ENCODE assay signal across 10 mouse cellular contexts in the genomic region with DNA sequence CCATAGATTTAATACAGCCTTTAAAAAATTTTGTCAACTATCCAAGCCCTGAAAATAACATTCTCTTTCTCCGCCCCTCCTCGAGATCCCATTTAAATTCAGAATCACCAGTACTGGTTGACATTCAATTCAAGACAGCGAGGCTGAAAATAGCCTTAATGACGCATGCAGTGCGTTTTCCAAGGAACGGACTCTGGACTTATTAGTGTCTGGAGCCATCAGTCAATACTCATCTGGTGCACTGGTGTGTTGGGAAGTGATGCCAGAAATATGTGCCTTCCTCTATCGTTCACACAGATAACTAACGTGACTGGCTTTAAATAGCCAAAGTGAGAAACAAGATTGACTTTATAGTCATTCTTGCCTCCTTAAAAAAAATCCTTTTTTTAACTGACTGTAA.
A peak's percentile ranks its signal among the peaks of the same experiment; 100 is the strongest.
DNase-seq lines count a peak whose midpoint lies in the region; ATAC-seq and TF ChIP-seq lines count a peak whose summit lies in the region.
"Had no signal": no experiment of that assay in that cellular context is flagged by ENCODE, and none has a peak within 500 bp of the region (broad histone marks: within the 10 kb centered on the region; RNA-seq: fewer than 3 reads in every experiment).

No protein-coding gene starts in this region.

- no peak overlapping the region; the same call in 1 of the 2 replicates for H3K27ac ChIP-seq in hindbrain, embryonic 13.5 days
- no peak overlapping the region for H3K27ac ChIP-seq in hindbrain, embryonic 10.5 days
- no peak overlapping the region for H3K27ac ChIP-seq in midbrain, postnatal 0 days (ENCODE audit: low read depth, low read length)
- no peak overlapping the region for H3K27ac ChIP-seq in midbrain, embryonic 13.5 days
- H3K27ac ChIP-seq in heart, embryonic 13.5 days (replicated peaks), result peak overlapping the region; percentile 78

- H3K27me3 ChIP-seq in hindbrain, embryonic 13.5 days, result no peaks in the 10 kb centered on the region
- no peaks in the 10 kb centered on the region for H3K27me3 ChIP-seq in hindbrain, embryonic 10.5 days (ENCODE audit: insufficient read depth, poor library complexity, severe bottlenecking)
- no peaks in the 10 kb centered on the region for H3K27me3 ChIP-seq in midbrain, postnatal 0 days (ENCODE audit: insufficient read depth, low read length)
- H3K27me3 ChIP-seq in midbrain, embryonic 13.5 days, result no peaks in the 10 kb centered on the region
- no peaks in the 10 kb centered on the region for H3K27me3 ChIP-seq in heart, embryonic 13.5 days (replicated peaks)

- no peak overlapping the region for H3K9ac ChIP-seq in hindbrain, embryonic 13.5 days
- H3K9ac ChIP-seq in midbrain, postnatal 0 days (replicated peaks; ENCODE audit: low read length, poor library complexity, severe bottlenecking), result no peak overlapping the region
- no peak overlapping the region for H3K9ac ChIP-seq in midbrain, embryonic 13.5 days (replicated peaks)
- no peak overlapping the region for H3K9ac ChIP-seq in heart, embryonic 13.5 days

- H3K36me3 ChIP-seq in hindbrain, embryonic 13.5 days, result no peaks in the 10 kb centered on the region
- H3K36me3 ChIP-seq in hindbrain, embryonic 10.5 days, result no peaks in the 10 kb centered on the region
- no peaks in the 10 kb centered on the region for H3K36me3 ChIP-seq in midbrain, postnatal 0 days (ENCODE audit: insufficient read depth, low read length)
- H3K36me3 ChIP-seq in midbrain, embryonic 13.5 days, result no peaks in the 10 kb centered on the region
- H3K36me3 ChIP-seq in heart, embryonic 13.5 days, result 0 out of 2 replicates have a peak, but pooled peaks cover 2% of the 10 kb centered on the region

- TF ChIP-seq CTCF in midbrain, postnatal 0 days (IDR thresholded peaks at IDR 0.05), result no peak

- no peak overlapping the region for H3K4me2 ChIP-seq in hindbrain, embryonic 13.5 days
- no peak overlapping the region for H3K4me2 ChIP-seq in midbrain, postnatal 0 days (ENCODE audit: low read depth, low read length, poor library complexity, severe bottlenecking)
- no peak overlapping the region for H3K4me2 ChIP-seq in midbrain, embryonic 13.5 days (replicated peaks)
- H3K4me2 ChIP-seq in heart, embryonic 13.5 days, result peak overlapping the region; percentile 27; the same call in 1 of the 2 replicates

- DNase-seq in hindbrain, embryonic 10.5 days (ENCODE audit: low spot score), result no peak
- peak; percentile 27 for DNase-seq in midbrain, postnatal 0 days (ENCODE audit: low spot score)
- DNase-seq in testis, postnatal 10 days (ENCODE audit: low spot score), result no peak
- no peak for DNase-seq in urinary bladder, postnatal 25 days (ENCODE audit: low spot score)
- DNase-seq: gastrocnemius, postnatal 14 days; kidney, adult 18-20 months; thymus, postnatal 4 days had no signal

- 62% methylated on average over 8 of the region's 8 CpGs for WGBS in hindbrain, embryonic 13.5 days
- WGBS in hindbrain, embryonic 10.5 days, result 81% methylated on average over 8 of the region's 8 CpGs
- WGBS in midbrain, postnatal 0 days, result 59% methylated on average over 8 of the region's 8 CpGs
- 70% methylated on average over 8 of the region's 8 CpGs for WGBS in midbrain, embryonic 13.5 days
- 36% methylated on average over 8 of the region's 8 CpGs for WGBS in heart, embryonic 13.5 days

- ATAC-seq in hindbrain, embryonic 13.5 days (ENCODE audit: low FRiP score), result 0 out of 2 replicates have a peak, but pooled peaks have one; percentile 28
- 0 out of 2 replicates have a peak, but pooled peaks have one; percentile 31 for ATAC-seq in midbrain, postnatal 0 days (ENCODE audit: low FRiP score)
- ATAC-seq in midbrain, embryonic 13.5 days, result no peak
- ATAC-seq in heart, embryonic 13.5 days (ENCODE audit: extremely low read depth, insufficient number of reproducible peaks, low FRiP score, low TSS enrichment), result no peak

- H3K4me3 ChIP-seq in hindbrain, embryonic 13.5 days, result no peak overlapping the region
- H3K4me3 ChIP-seq in hindbrain, embryonic 10.5 days, result no peak overlapping the region
- no peak overlapping the region for H3K4me3 ChIP-seq in midbrain, postnatal 0 days (ENCODE audit: low read depth, low read length)
- no peak overlapping the region for H3K4me3 ChIP-seq in midbrain, embryonic 13.5 days (replicated peaks)
- H3K4me3 ChIP-seq in heart, embryonic 13.5 days, result no peak overlapping the region

- H3K9me3 ChIP-seq in hindbrain, embryonic 13.5 days, result no peaks in the 10 kb centered on the region
- no peaks in the 10 kb centered on the region for H3K9me3 ChIP-seq in hindbrain, embryonic 10.5 days
- H3K9me3 ChIP-seq in midbrain, postnatal 0 days (ENCODE audit: low read length), result no peaks in the 10 kb centered on the region
- no peaks in the 10 kb centered on the region for H3K9me3 ChIP-seq in midbrain, embryonic 13.5 days
- H3K9me3 ChIP-seq in heart, embryonic 13.5 days, result no peaks in the 10 kb centered on the region

- no peaks in the 10 kb centered on the region for H3K4me1 ChIP-seq in hindbrain, embryonic 13.5 days (replicated peaks)
- no peaks in the 10 kb centered on the region for H3K4me1 ChIP-seq in hindbrain, embryonic 10.5 days (replicated peaks)
- no peaks in the 10 kb centered on the region for H3K4me1 ChIP-seq in midbrain, postnatal 0 days (ENCODE audit: insufficient read depth, low read length)
- H3K4me1 ChIP-seq in midbrain, embryonic 13.5 days (replicated peaks), result no peaks in the 10 kb centered on the region
- peaks cover 38% of the 10 kb centered on the region for H3K4me1 ChIP-seq in heart, embryonic 13.5 days

Comparison
In these comparisons a context has a peak if more than half of its experiments do, and no peak if none do; other contexts are left out.
1. ATAC-seq: peak in hindbrain, embryonic 13.5 days (single experiment) and midbrain, postnatal 0 days (single experiment); none in midbrain, embryonic 13.5 days (single experiment) and heart, embryonic 13.5 days (single experiment).